Mouse (Mus musculus) midbrain, embryonic 11.5 days (tissue): Measurements from ENCODE around the gene Trim80. TPM values are rescaled to one million over a fixed set of nuclear protein-coding genes. Genes with fewer than 3 reads are reported as not detected.
"Not testable (repeated sequence)": the region's sequence is repeated elsewhere in the genome, so short reads cannot be mapped to it uniquely, and the experiment has no call there.

Experiments used
- ATAC-seq: fragments of 200-750 bp; cut with Nextera tagmentation; 2 replicates; pipeline ENCODE4 v1.8.0; 2017; ENCODE audit warnings: moderate TSS enrichment, moderate library complexity; ENCODE audit not compliant: low FRiP score
- DNase-seq: peaks from one replicate; pipeline ENCODE4 v3.0.0; 2015; ENCODE audit warnings: low spot score; ENCODE audit errors: missing footprints
- H3K27ac ChIP-seq: fragments of 300-500 bp; sonication (generic); 2 replicates; pipeline ENCODE4 v1.5.1; 2014; ENCODE audit warnings: low read depth, low read length
- H3K27me3 ChIP-seq: fragments of 300-500 bp; sonication (generic); 2 replicates; pipeline ENCODE4 v1.6.1; 2014; ENCODE audit warnings: mild to moderate bottlenecking, low read length, moderate library complexity, mixed read lengths; ENCODE audit not compliant: control insufficient read depth, insufficient read depth
- H3K36me3 ChIP-seq: fragments of 300-500 bp; sonication (generic); 2 replicates; pipeline ENCODE4 v1.6.1; 2014; ENCODE audit warnings: mild to moderate bottlenecking, low read length, moderate library complexity, mixed read lengths; ENCODE audit not compliant: control insufficient read depth, insufficient read depth
- H3K4me1 ChIP-seq: fragments of 300-500 bp; sonication (generic); 2 replicates; pipeline ENCODE4 v1.6.1; 2014; ENCODE audit warnings: low read length; ENCODE audit not compliant: control insufficient read depth, insufficient read depth
- H3K4me2 ChIP-seq: fragments of 300-500 bp; sonication (generic); 2 replicates; pipeline ENCODE4 v1.6.1; 2014; ENCODE audit warnings: mild to moderate bottlenecking, moderate library complexity
- H3K4me3 ChIP-seq: fragments of 300-500 bp; sonication (generic); 2 replicates; pipeline ENCODE4 v1.5.1; 2014; ENCODE audit warnings: low read depth, low read length
- H3K9ac ChIP-seq: fragments of 300-500 bp; sonication (generic); 2 replicates; pipeline ENCODE4 v1.6.1; 2014; ENCODE audit warnings: low read length
- H3K9me3 ChIP-seq: fragments of 300-500 bp; sonication (generic); 2 replicates; pipeline ENCODE4 v1.6.1; 2016; ENCODE audit warnings: low read length; ENCODE audit not compliant: control insufficient read depth
- WGBS: fragments of 180-500 bp; shearing (Covaris S2); extraction: QIAGEN DNeasy Blood & Tissue Kit; methylation state at CpG from one replicate; pipeline ENCODE4 v1.1.7; 2014; 5-methylcytosine and 5-hydroxymethylcytosine counted together
- polyA plus RNA-seq: library from polyadenylated mRNA; unstranded; fragments of >200 nt; fragmentation: Nextera tagmentation; extraction: Ambion mirVana; gene quantifications from 2 replicates; pipeline ENCODE4 v1.2.1, GENCODE M21; 2014

Gene Trim80
- polyA plus RNA-seq, 1 experiment from 2014 or later: not detected

GRCm38 (mm10) chr11:115464851-115465250, 24.5 kb downstream of the Trim80 start:
- H3K27me3 ChIP-seq: no peaks in the 10 kb centered on the region
- H3K9me3 ChIP-seq: no peaks in the 10 kb centered on the region
- H3K4me2 ChIP-seq: no peak overlapping the region
- ATAC-seq (no peak), DNase-seq (no peak)
- H3K27ac ChIP-seq: no peak overlapping the region
- H3K9ac ChIP-seq: no peak overlapping the region
- no peaks in the 10 kb centered on the region for H3K36me3 ChIP-seq
- 94% methylated on average over 8 of the region's 8 CpGs for WGBS
- no peak overlapping the region for H3K4me3 ChIP-seq
- no peaks in the 10 kb centered on the region for H3K4me1 ChIP-seq

DNA sequence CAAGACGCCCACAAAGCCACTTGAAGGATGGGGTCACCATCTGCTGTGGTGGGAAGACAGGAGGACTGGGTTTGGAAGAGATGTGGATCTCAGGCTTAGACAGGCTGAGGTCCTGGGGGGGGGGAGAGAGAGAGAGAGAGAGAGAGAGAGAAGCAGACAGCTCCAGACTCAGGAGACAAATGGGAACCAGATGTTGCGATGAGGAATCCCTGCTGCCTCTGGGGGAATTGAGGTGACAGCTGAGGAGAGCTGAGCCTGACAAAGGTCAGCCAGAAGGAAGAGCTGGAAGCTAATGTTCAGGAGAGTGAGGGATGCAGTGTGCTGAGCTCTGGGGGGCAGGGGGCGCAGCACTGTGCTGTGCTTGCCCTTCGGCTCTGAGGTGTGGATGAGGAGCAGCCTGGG, 26.9 kb downstream of the Trim80 start:
- Histone ChIP-seq H3K27me3 (no peaks in the 10 kb centered on the region), H3K4me2 (no peak overlapping the region), H3K36me3 (no peaks in the 10 kb centered on the region), H3K4me3 (no peak overlapping the region), H3K9me3 (no peaks in the 10 kb centered on the region), H3K27ac (no peak overlapping the region), H3K4me1 (no peaks in the 10 kb centered on the region), H3K9ac (no peak overlapping the region)
- WGBS: 45% methylated on average over 4 of the region's 4 CpGs
- ATAC-seq (no peak), DNase-seq (no peak)

- Histone ChIP-seq H3K9me3 (no peaks in the 10 kb centered on the region), H3K27ac (no peak overlapping the region), H3K36me3 (no peaks in the 10 kb centered on the region), H3K27me3 (no peaks in the 10 kb centered on the region), H3K4me2 (no peak overlapping the region), H3K4me1 (peaks cover 9% of the 10 kb centered on the region; the same call in 1 of the 2 replicates), H3K4me3 (no peak overlapping the region), H3K9ac (no peak overlapping the region)
- no peak for ATAC-seq
- WGBS: 90% methylated on average over 7 of the region's 7 CpGs
- DNase-seq: no peak
These were observed 31.8 kb downstream of the Trim80 start for GRCm38 (mm10) chr11:115472183-115472582.

DNA sequence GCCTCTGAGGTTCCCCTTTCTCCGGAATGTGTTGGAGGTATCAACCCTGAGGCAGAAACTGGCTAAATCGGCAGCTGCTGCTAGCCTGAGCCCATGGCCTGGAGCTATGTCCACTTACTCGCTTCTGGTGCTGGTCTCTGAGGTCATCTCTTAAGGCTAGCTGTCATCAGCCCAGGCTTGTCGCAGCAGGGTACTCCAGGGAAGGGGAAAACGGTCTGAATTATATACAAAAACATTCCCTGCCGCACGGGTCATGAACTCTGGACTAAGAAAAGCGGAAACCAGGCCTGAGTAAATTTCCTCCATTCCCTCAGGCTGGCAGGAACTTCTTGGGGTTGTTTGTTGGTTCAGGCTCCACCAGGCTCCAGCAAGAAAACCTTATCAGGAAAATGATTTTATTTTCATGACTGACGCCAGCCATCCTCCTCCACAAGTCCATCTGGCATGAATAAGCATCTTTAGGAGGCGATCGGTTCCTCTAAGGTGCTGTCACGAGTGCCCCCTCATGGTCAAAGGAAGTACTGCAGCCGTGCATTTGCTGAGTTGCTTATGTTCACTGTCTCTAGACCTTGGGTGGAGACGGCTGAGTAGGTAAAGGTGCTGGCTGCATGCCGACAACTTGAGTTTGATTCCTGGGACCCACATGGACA, 33.4 kb downstream of the Trim80 start:
- Histone ChIP-seq H3K27ac (no peak overlapping the region), H3K9ac (no peak overlapping the region), H3K4me1 (peaks cover 9% of the 10 kb centered on the region; the same call in 1 of the 2 replicates), H3K9me3 (no peaks in the 10 kb centered on the region), H3K4me3 (no peak overlapping the region), H3K36me3 (no peaks in the 10 kb centered on the region), H3K27me3 (no peaks in the 10 kb centered on the region), H3K4me2 (0 out of 2 replicates have a peak overlapping the region, but pooled peaks have one; percentile 8)
- peak; percentile 28; the same call in 1 of the 2 replicates for ATAC-seq
- peak; percentile 100 for DNase-seq
- WGBS: 22% methylated on average over 15 of the region's 15 CpGs

GRCm38 (mm10) chr11:115475025-115475757, 34.8 kb downstream of the Trim80 start, which contains the start of gene Armc7:
TSS of gene Armc7 (plus strand) at chr11:115475667.
- peak; percentile 97 for ATAC-seq
- Histone ChIP-seq H3K4me1 (peaks cover 9% of the 10 kb centered on the region; the same call in 1 of the 2 replicates), H3K27me3 (no peaks in the 10 kb centered on the region), H3K4me3 (peak within 1 kb of the TSS; percentile 72), H3K4me2 (peak within 1 kb of the TSS; percentile 71), H3K9ac (peak within 1 kb of the TSS; percentile 76), H3K9me3 (no peaks in the 10 kb centered on the region), H3K36me3 (no peaks in the 10 kb centered on the region), H3K27ac (peak within 1 kb of the TSS; percentile 71)
- DNase-seq: peak; percentile 98
- under 1% methylated on average over 26 of the region's 26 CpGs for WGBS

- peaks cover 9% of the 10 kb centered on the region; the same call in 1 of the 2 replicates for H3K4me1 ChIP-seq
- H3K36me3 ChIP-seq: no peaks in the 10 kb centered on the region
- DNase-seq (no peak), ATAC-seq (no peak)
- peak overlapping the region; percentile 76 for H3K9ac ChIP-seq
- H3K4me3 ChIP-seq: peak overlapping the region; percentile 72
- peak overlapping the region; percentile 71 for H3K4me2 ChIP-seq
- no peaks in the 10 kb centered on the region for H3K27me3 ChIP-seq
- 4% methylated on average over 28 of the region's 28 CpGs for WGBS
- no peaks in the 10 kb centered on the region for H3K9me3 ChIP-seq
- no peak overlapping the region for H3K27ac ChIP-seq
These were observed 35.5 kb downstream of the Trim80 start for GRCm38 (mm10) chr11:115475758-115476237.

DNA sequence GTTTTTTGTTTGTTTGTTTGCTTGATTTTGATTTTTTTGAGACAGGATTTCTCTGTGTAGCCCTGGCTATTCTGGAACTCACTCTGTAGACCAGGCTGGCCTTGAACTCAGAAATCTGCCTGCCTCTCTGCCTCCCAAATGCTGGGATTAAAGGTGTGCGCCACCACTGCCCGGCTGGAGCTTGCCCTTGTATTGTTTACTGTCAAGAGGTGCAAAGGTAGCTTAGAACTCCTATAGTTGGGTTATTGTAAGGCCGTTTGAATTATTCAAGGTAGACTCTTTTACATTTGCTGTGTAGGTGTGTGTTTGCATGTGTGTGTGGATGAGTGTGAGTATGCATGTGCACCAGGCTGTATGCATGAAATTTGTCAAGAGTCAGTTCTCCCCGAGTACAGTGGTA, 36.3 kb downstream of the Trim80 start:
- H3K4me2 ChIP-seq, H3K4me1 ChIP-seq, H3K27ac ChIP-seq, H3K27me3 ChIP-seq, H3K9ac ChIP-seq, DNase-seq, H3K36me3 ChIP-seq, H3K9me3 ChIP-seq, ATAC-seq, H3K4me3 ChIP-seq: not testable (repeated sequence)
- 86% methylated on average over 4 of the region's 4 CpGs for WGBS

GRCm38 (mm10) chr11:115477388-115477787, 37.0 kb downstream of the Trim80 start:
- H3K9ac ChIP-seq, DNase-seq: not testable (repeated sequence)

More at GRCm38 (mm10) chr11:115477388-115477787, 37.0 kb downstream of the Trim80 start:
- H3K27me3 ChIP-seq, H3K4me2 ChIP-seq, H3K4me3 ChIP-seq, ATAC-seq, H3K27ac ChIP-seq, H3K4me1 ChIP-seq, H3K9me3 ChIP-seq, H3K36me3 ChIP-seq: not testable (repeated sequence)
- WGBS: 90% methylated on average over 7 of the region's 7 CpGs
